Mouse (Mus musculus): Measurements from ENCODE around the gene Pakap. TPM values are rescaled to one million over a fixed set of nuclear protein-coding genes. Genes with fewer than 3 reads are reported as not detected.

Pakap gene
- polyA plus RNA-seq, 1 experiment: 7.1 TPM

GRCm38 (mm10) chr4:57625756-57626155 lies 57.8 kb downstream of the Pakap start:
- no peak overlapping the region for H3ac ChIP-seq (ENCODE audit: control insufficient read depth, insufficient read length, low read depth)
- no peaks in the 10 kb centered on the region for H3K27me3 ChIP-seq (ENCODE audit: control insufficient read depth, insufficient read depth, insufficient read length)
- H3K4me3 ChIP-seq (ENCODE audit: insufficient read depth, poor library complexity, severe bottlenecking): no peak overlapping the region
- TF ChIP-seq CEBPB (IDR thresholded peaks at IDR 0.05; ENCODE audit: low read depth) (no peak), FOSL1 (IDR thresholded peaks at IDR 0.05; ENCODE audit: insufficient read depth, low read length, poor library complexity, severe bottlenecking) (no peak), CTCF (IDR thresholded peaks at IDR 0.05; ENCODE audit: control insufficient read depth, insufficient read depth, insufficient read length) (no peak), MYOD1 (IDR thresholded peaks at IDR 0.05; ENCODE audit: control insufficient read depth, insufficient read length, low read depth) (no peak), MYOG (IDR thresholded peaks at IDR 0.05; ENCODE audit: control insufficient read depth, extremely low read depth, insufficient read length) (no peak)
- no peaks in the 10 kb centered on the region for H3K36me3 ChIP-seq (ENCODE audit: control insufficient read depth, insufficient read depth)
- H3K79me3 ChIP-seq (ENCODE audit: low read depth): peaks cover 13% of the 10 kb centered on the region
- peaks cover 37% of the 10 kb centered on the region for H3K79me2 ChIP-seq (ENCODE audit: control insufficient read depth, insufficient read depth)

- Histone ChIP-seq H3K27me3 (ENCODE audit: control insufficient read depth, insufficient read depth, insufficient read length) (no peaks in the 10 kb centered on the region), H3K79me3 (ENCODE audit: low read depth) (peaks cover 16% of the 10 kb centered on the region)
- TF ChIP-seq MYOG (IDR thresholded peaks at IDR 0.05; ENCODE audit: control insufficient read depth, extremely low read depth, insufficient read length) (no peak), USF1 (IDR thresholded peaks at IDR 0.05; ENCODE audit: low read depth) (no peak), MAX (IDR thresholded peaks at IDR 0.05) (no peak), FOSL1 (IDR thresholded peaks at IDR 0.05; ENCODE audit: insufficient read depth, low read length, poor library complexity, severe bottlenecking) (no peak), CEBPB (IDR thresholded peaks at IDR 0.05; ENCODE audit: low read depth) (no peak)
Measured at GRCm38 (mm10) chr4:57626921-57627320, 58.9 kb downstream of the Pakap start.

GRCm38 (mm10) chr4:57632386-57632785 lies 64.4 kb downstream of the Pakap start:
- Histone ChIP-seq H3K79me2 (ENCODE audit: control insufficient read depth, insufficient read depth) (peaks cover 50% of the 10 kb centered on the region), H3K27me3 (ENCODE audit: control insufficient read depth, insufficient read depth, insufficient read length) (no peaks in the 10 kb centered on the region), H3K4me3 (ENCODE audit: insufficient read depth, poor library complexity, severe bottlenecking) (no peak overlapping the region), H3K79me3 (ENCODE audit: low read depth) (peaks cover 16% of the 10 kb centered on the region), H3ac (ENCODE audit: control insufficient read depth, insufficient read length, low read depth) (no peak overlapping the region), H3K36me3 (ENCODE audit: control insufficient read depth, insufficient read depth) (no peaks in the 10 kb centered on the region)
- TF ChIP-seq CEBPB (IDR thresholded peaks at IDR 0.05; ENCODE audit: low read depth): no peak
- no peak for TF ChIP-seq MYOG (IDR thresholded peaks at IDR 0.05; ENCODE audit: control insufficient read depth, extremely low read depth, insufficient read length)
- no peak for TF ChIP-seq USF1 (IDR thresholded peaks at IDR 0.05; ENCODE audit: low read depth)
- no peak for TF ChIP-seq MYOD1 (IDR thresholded peaks at IDR 0.05; ENCODE audit: control insufficient read depth, insufficient read length, low read depth)
- no peak for TF ChIP-seq FOSL1 (IDR thresholded peaks at IDR 0.05; ENCODE audit: insufficient read depth, low read length, poor library complexity, severe bottlenecking)
- no peak for TF ChIP-seq CTCF (IDR thresholded peaks at IDR 0.05; ENCODE audit: control insufficient read depth, insufficient read depth, insufficient read length)
- no peak for TF ChIP-seq MAX (IDR thresholded peaks at IDR 0.05)

More at GRCm38 (mm10) chr4:57626921-57627320, 58.9 kb downstream of the Pakap start:
- Histone ChIP-seq H3K4me3 (ENCODE audit: insufficient read depth, poor library complexity, severe bottlenecking) (no peak overlapping the region), H3K79me2 (ENCODE audit: control insufficient read depth, insufficient read depth) (peaks cover 37% of the 10 kb centered on the region), H3K36me3 (ENCODE audit: control insufficient read depth, insufficient read depth) (no peaks in the 10 kb centered on the region), H3ac (ENCODE audit: control insufficient read depth, insufficient read length, low read depth) (no peak overlapping the region)

- Histone ChIP-seq H3K27me3 (ENCODE audit: control insufficient read depth, insufficient read depth, insufficient read length) (no peaks in the 10 kb centered on the region), H3ac (ENCODE audit: control insufficient read depth, insufficient read length, low read depth) (no peak overlapping the region), H3K79me3 (ENCODE audit: low read depth) (peaks cover 16% of the 10 kb centered on the region), H3K36me3 (ENCODE audit: control insufficient read depth, insufficient read depth) (no peaks in the 10 kb centered on the region), H3K79me2 (ENCODE audit: control insufficient read depth, insufficient read depth) (peaks cover 57% of the 10 kb centered on the region), H3K4me3 (ENCODE audit: insufficient read depth, poor library complexity, severe bottlenecking) (no peak overlapping the region)
- no peak for TF ChIP-seq MYOD1 (IDR thresholded peaks at IDR 0.05; ENCODE audit: control insufficient read depth, insufficient read length, low read depth)
- no peak for TF ChIP-seq MAX (IDR thresholded peaks at IDR 0.05)
- no peak for TF ChIP-seq FOSL1 (IDR thresholded peaks at IDR 0.05; ENCODE audit: insufficient read depth, low read length, poor library complexity, severe bottlenecking)
- no peak for TF ChIP-seq MYOG (IDR thresholded peaks at IDR 0.05; ENCODE audit: control insufficient read depth, extremely low read depth, insufficient read length)
- no peak for TF ChIP-seq USF1 (IDR thresholded peaks at IDR 0.05; ENCODE audit: low read depth)
- TF ChIP-seq CTCF (IDR thresholded peaks at IDR 0.05; ENCODE audit: control insufficient read depth, insufficient read depth, insufficient read length): no peak
- TF ChIP-seq CEBPB (IDR thresholded peaks at IDR 0.05; ENCODE audit: low read depth): no peak
Measured at GRCm38 (mm10) chr4:57633052-57633451, 65.1 kb downstream of the Pakap start.

GRCm38 (mm10) chr4:57634956-57635355 lies 67.0 kb downstream of the Pakap start:
- Histone ChIP-seq H3K79me2 (ENCODE audit: control insufficient read depth, insufficient read depth) (peaks cover 59% of the 10 kb centered on the region), H3K4me3 (ENCODE audit: insufficient read depth, poor library complexity, severe bottlenecking) (no peak overlapping the region), H3K27me3 (ENCODE audit: control insufficient read depth, insufficient read depth, insufficient read length) (no peaks in the 10 kb centered on the region), H3K36me3 (ENCODE audit: control insufficient read depth, insufficient read depth) (no peaks in the 10 kb centered on the region), H3ac (ENCODE audit: control insufficient read depth, insufficient read length, low read depth) (no peak overlapping the region), H3K79me3 (ENCODE audit: low read depth) (peaks cover 14% of the 10 kb centered on the region)
- TF ChIP-seq MYOD1 (IDR thresholded peaks at IDR 0.05; ENCODE audit: control insufficient read depth, insufficient read length, low read depth) (no peak), MYOG (IDR thresholded peaks at IDR 0.05; ENCODE audit: control insufficient read depth, extremely low read depth, insufficient read length) (no peak), MAX (IDR thresholded peaks at IDR 0.05) (no peak), FOSL1 (IDR thresholded peaks at IDR 0.05; ENCODE audit: insufficient read depth, low read length, poor library complexity, severe bottlenecking) (no peak), CTCF (IDR thresholded peaks at IDR 0.05; ENCODE audit: control insufficient read depth, insufficient read depth, insufficient read length) (no peak), USF1 (IDR thresholded peaks at IDR 0.05; ENCODE audit: low read depth) (no peak), CEBPB (IDR thresholded peaks at IDR 0.05; ENCODE audit: low read depth) (no peak)
